Mouse (Mus musculus): ENCODE measurements at regions not wholly inside any gene's neighbourhood (a gene's known extent, or its start where the extent isn't known, plus 50 kb on each side); places are given as distances from the start of the nearest gene placed in this dataset.

GRCm38 (mm10) chr5:55416146-55416545 is 1417.8 kb downstream of the Stim2 start:
- TF ChIP-seq POLR2A (IDR thresholded peaks at IDR 0.05; ENCODE audit: extremely low read depth, insufficient read depth, low read length) (no peak), CTCF (IDR thresholded peaks at IDR 0.05; ENCODE audit: extremely low read depth, insufficient read depth, low read length) (no peak)
